Mouse (Mus musculus): ENCODE measurements around the gene Zfp398. TPM values are rescaled to one million over a fixed set of nuclear protein-coding genes. Genes with fewer than 3 reads are reported as not detected.

The Zfp398 gene
- total and polyA plus RNA-seq, 3 experiments = 1.5 to 4.6 (median 2.2) TPM

GRCm38 (mm10) chr6:47811324-47811723 lies 24.1 kb upstream of the Zfp398 start:
- Histone ChIP-seq H3K4me2 (ENCODE audit: insufficient read depth, low read depth, poor library complexity, severe bottlenecking) (peak overlapping the region; percentile 100), H3K79me2 (replicated peaks; ENCODE audit: control insufficient read depth, extremely low read depth, insufficient read depth, poor library complexity, severe bottlenecking) (peaks cover 64% of the 10 kb centered on the region), H3K27ac (ENCODE audit: insufficient read depth, low read depth) (peak overlapping the region; percentile 60), H3K4me1 (ENCODE audit: control insufficient read depth in 1 of 2, insufficient read depth in 2 of 2) (peaks cover 16 to 32% of the 10 kb centered on the region in 2 experiments), H3K9ac (ENCODE audit: insufficient read depth, low read depth) (peak overlapping the region; percentile 98), H3K27me3 (replicated peaks) (no peaks in the 10 kb centered on the region), H3K4me3 (replicated peaks in 1 of 3; ENCODE audit: low read depth in 2 of 3, low read length in 2 of 3, poor library complexity in 1 of 3) (peak overlapping the region; percentile 69 to 97 (median 91)), H3K36me3 (replicated peaks in 1 of 2; ENCODE audit: control insufficient read depth in 1 of 2, insufficient read depth in 1 of 2, low read length in 1 of 2) (peaks cover 7% of the 10 kb centered on the region in 2 experiments), H3K9me3 (replicated peaks; ENCODE audit: low read length) (no peaks in the 10 kb centered on the region)
- in situ Hi-C loops (cut with MboI; ENCODE audit: low pct_ligation_motif_present, low pct_unique_long_range_greater_than_20kb, low sequenced_read_pairs) (no loop called here), dilution Hi-C loops (cut with MboI; ENCODE audit: extremely low pct_ligation_motif_present, extremely low pct_unique_long_range_greater_than_20kb, low sequenced_read_pairs) (no loop called here)
- TF ChIP-seq ZC3H11A (IDR thresholded peaks at IDR 0.05; ENCODE audit: low read depth, low read length) (no peak), USF1 (IDR thresholded peaks at IDR 0.05; ENCODE audit: low read depth, low read length) (no peak), NRF1 (IDR thresholded peaks at IDR 0.05; ENCODE audit: low read depth, low read length) (no peak), EP300 (IDR thresholded peaks at IDR 0.05; ENCODE audit: low read length) (no peak; the same call in 1 of the 2 replicates), TCF12 (IDR thresholded peaks at IDR 0.05; ENCODE audit: low read depth, low read length) (peak; percentile 33; the same call in 1 of the 2 replicates), BHLHE40 (IDR thresholded peaks at IDR 0.05; ENCODE audit: low read depth, low read length) (0 out of 2 replicates have a peak, but pooled peaks have one; percentile 10), ZNF384 (IDR thresholded peaks at IDR 0.05; ENCODE audit: low read depth, low read length) (no peak), JUND (conservative IDR thresholded peaks at IDR 0.05; ENCODE audit: low read depth, low read length) (no peak), RCOR1 (conservative IDR thresholded peaks at IDR 0.05; ENCODE audit: low read depth, low read length) (0 out of 2 replicates have a peak, but pooled peaks have one; percentile 37), POLR2A (IDR thresholded peaks at IDR 0.05; ENCODE audit: low read depth, low read length) (0 out of 2 replicates have a peak, but pooled peaks have one; percentile 22), MXI1 (IDR thresholded peaks at IDR 0.05; ENCODE audit: low read depth, low read length) (no peak), MAX (IDR thresholded peaks at IDR 0.05; ENCODE audit: low read length) (no peak), ZKSCAN1 (IDR thresholded peaks at IDR 0.05; ENCODE audit: borderline replicate concordance, low read depth, low read length) (no peak), MAZ (IDR thresholded peaks at IDR 0.05; ENCODE audit: low read depth, low read length) (no peak), CTCF (conservative IDR thresholded peaks at IDR 0.05 in 1 of 2, IDR thresholded peaks at IDR 0.05 in 1 of 2; ENCODE audit: low read depth in 2 of 2, low read length in 2 of 2) (no peak), MEF2A (IDR thresholded peaks at IDR 0.05; ENCODE audit: borderline replicate concordance, low read depth, low read length) (no peak), CHD1 (IDR thresholded peaks at IDR 0.05; ENCODE audit: low read depth, low read length) (0 out of 2 replicates have a peak, but pooled peaks have one; percentile 37), JUN (IDR thresholded peaks at IDR 0.05; ENCODE audit: insufficient read depth, low read depth, low read length) (no peak), MYC (IDR thresholded peaks at IDR 0.05; ENCODE audit: low read depth, low read length) (0 out of 2 replicates have a peak, but pooled peaks have one; percentile 36), IRF4 (IDR thresholded peaks at IDR 0.05; ENCODE audit: low read depth, low read length) (no peak; the same call in 1 of the 2 replicates), CHD2 (IDR thresholded peaks at IDR 0.05; ENCODE audit: low read length) (0 out of 2 replicates have a peak, but pooled peaks have one; percentile 40), ELF1 (IDR thresholded peaks at IDR 0.05; ENCODE audit: low read depth, low read length) (no peak), USF2 (conservative IDR thresholded peaks at IDR 0.05; ENCODE audit: low read depth, low read length) (no peak), RAD21 (IDR thresholded peaks at IDR 0.05; ENCODE audit: low read depth, low read length) (no peak), HCFC1 (IDR thresholded peaks at IDR 0.05; ENCODE audit: low read depth, low read length) (no peak), ZMIZ1 (IDR thresholded peaks at IDR 0.05; ENCODE audit: low read depth, low read length) (no peak), NELFE (IDR thresholded peaks at IDR 0.05; ENCODE audit: low read depth, low read length) (no peak), E2F4 (IDR thresholded peaks at IDR 0.05; ENCODE audit: insufficient replicate concordance, low read depth, low read length) (no peak), UBTF (IDR thresholded peaks at IDR 0.05; ENCODE audit: low read depth, low read length) (no peak), SIN3A (IDR thresholded peaks at IDR 0.05; ENCODE audit: low read length) (no peak), PAX5 (IDR thresholded peaks at IDR 0.05; ENCODE audit: low read length) (no peak), ETS1 (conservative IDR thresholded peaks at IDR 0.05; ENCODE audit: low read depth, low read length) (no peak), KAT2A (IDR thresholded peaks at IDR 0.05; ENCODE audit: insufficient replicate concordance, low read length) (0 out of 2 replicates have a peak, but pooled peaks have one; percentile 43), TBP (conservative IDR thresholded peaks at IDR 0.05; ENCODE audit: low read depth, low read length) (no peak), POLR2AphosphoS2 (IDR thresholded peaks at IDR 0.05; ENCODE audit: low read depth, low read length) (no peak), MAFK (IDR thresholded peaks at IDR 0.05; ENCODE audit: insufficient replicate concordance, low read length) (peak; percentile 58; the same call in 1 of the 2 replicates), GABPA (IDR thresholded peaks at IDR 0.05; ENCODE audit: insufficient replicate concordance, low read depth, low read length) (no peak), SMC3 (IDR thresholded peaks at IDR 0.05; ENCODE audit: low read depth, low read length) (no peak)
- DNase-seq (ENCODE audit: extremely low read depth) = no peak

All from CH12.LX (cell line).